Mouse (Mus musculus) hindbrain, postnatal 0 days (tissue): Measurements from ENCODE around the gene Cybrd1. TPM values are rescaled to one million over a fixed set of nuclear protein-coding genes. Genes with fewer than 3 reads are reported as not detected.

Experiments
- ATAC-seq: fragments of 200-750 bp; cut with Nextera tagmentation; 2 replicates; pipeline ENCODE4 v1.8.0; 2017; ENCODE audit warnings: mild to moderate bottlenecking, moderate TSS enrichment, moderate library complexity
- DNase-seq: peaks from one replicate; pipeline ENCODE4 v3.0.0-alpha.2; 2015; ENCODE audit warnings: low spot score
- H3K27ac ChIP-seq: fragments of 300-500 bp; sonication (generic); 2 replicates; pipeline ENCODE4 v1.5.1; 2014; ENCODE audit warnings: mild to moderate bottlenecking
- H3K27me3 ChIP-seq: fragments of 300-500 bp; sonication (generic); 2 replicates; pipeline ENCODE4 v1.6.1; 2014; ENCODE audit warnings: low read length, mixed read lengths; ENCODE audit not compliant: insufficient read depth
- H3K36me3 ChIP-seq: fragments of 300-500 bp; sonication (generic); 2 replicates; pipeline ENCODE4 v1.6.1; 2014; ENCODE audit warnings: low read length, mixed read lengths; ENCODE audit not compliant: insufficient read depth
- H3K4me1 ChIP-seq: fragments of 300-500 bp; sonication (generic); 2 replicates; pipeline ENCODE4 v1.6.1; 2014; ENCODE audit warnings: antibody characterized with exemption, low read length, mixed read lengths; ENCODE audit not compliant: insufficient read depth
- H3K4me2 ChIP-seq: fragments of 300-500 bp; sonication (generic); 2 replicates; pipeline ENCODE4 v1.6.1; 2014; ENCODE audit warnings: low read depth, mild to moderate bottlenecking, low read length, moderate library complexity, mixed read lengths
- H3K4me3 ChIP-seq: fragments of 300-500 bp; sonication (generic); 2 replicates; pipeline ENCODE4 v1.5.1; 2014; ENCODE audit warnings: low read length
- H3K9ac ChIP-seq: fragments of 300-500 bp; sonication (generic); replicated peaks from 2 replicates; pipeline ENCODE4 v1.6.1; 2014; ENCODE audit warnings: mild to moderate bottlenecking, low read length, moderate library complexity, mixed read lengths
- H3K9me3 ChIP-seq: fragments of 300-500 bp; sonication (generic); 2 replicates; pipeline ENCODE4 v1.6.1; 2016; ENCODE audit warnings: low read length, mixed read lengths
- CTCF ChIP-seq: IDR thresholded peaks from 2 replicates; pipeline ENCODE4 v1.5.1; 2016; ENCODE audit warnings: antibody characterized with exemption, control low read depth, low read depth
- WGBS: fragments of 180-500 bp; shearing (Covaris S2); extraction: QIAGEN DNeasy Blood & Tissue Kit; methylation state at CpG from one replicate; pipeline ENCODE4 v1.1.7; 2014; 5-methylcytosine and 5-hydroxymethylcytosine counted together
- polyA plus RNA-seq: library from polyadenylated mRNA; unstranded; fragments of >200 nt; fragmentation: Nextera tagmentation; extraction: Ambion mirVana; gene quantifications from 2 replicates; pipeline ENCODE4 v1.2.1, GENCODE M21; 2015
- total RNA-seq: library from RNA; depleted of rRNA; stranded (reverse); fragments of >200 nt; gene quantifications from 2 replicates; pipeline ENCODE4 v1.2.3, GENCODE M21; 2014

The Cybrd1 gene
- total and polyA plus RNA-seq, 2 experiments from 2014 or later = 4.5 to 11.3 TPM

DNA sequence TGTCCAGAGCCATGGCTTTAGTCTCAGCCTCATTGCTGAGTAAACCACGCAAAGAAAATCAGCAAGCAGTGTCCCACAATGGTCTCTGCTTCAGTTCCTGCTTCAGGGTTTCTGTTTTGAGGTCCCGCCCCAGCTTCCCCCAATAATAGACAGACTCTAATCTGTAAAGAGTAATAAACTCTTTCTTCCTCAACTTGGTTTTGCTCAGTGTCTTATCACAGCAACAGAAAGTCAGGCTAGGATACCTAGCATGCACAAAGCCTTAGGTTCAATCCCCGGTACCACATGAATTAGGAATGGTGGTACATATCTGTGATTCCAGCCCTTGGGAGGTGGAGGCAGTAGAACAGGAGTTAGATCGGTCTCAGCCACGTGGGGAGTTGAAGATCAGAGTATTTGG lies 17.1 kb downstream of the Cybrd1 start:
- H3K4me2 ChIP-seq = no peak overlapping the region
- ATAC-seq = no peak
- H3K27ac ChIP-seq = no peak overlapping the region
- DNase-seq = no peak
- WGBS = 84% methylated on average over 5 of the region's 5 CpGs
- H3K9me3 ChIP-seq = no peaks in the 10 kb centered on the region
- H3K4me1 ChIP-seq = no peaks in the 10 kb centered on the region
- H3K9ac ChIP-seq = no peak overlapping the region
- H3K4me3 ChIP-seq = no peak overlapping the region
- no peaks in the 10 kb centered on the region for H3K36me3 ChIP-seq
- no peak for TF ChIP-seq CTCF
- no peaks in the 10 kb centered on the region for H3K27me3 ChIP-seq

DNA sequence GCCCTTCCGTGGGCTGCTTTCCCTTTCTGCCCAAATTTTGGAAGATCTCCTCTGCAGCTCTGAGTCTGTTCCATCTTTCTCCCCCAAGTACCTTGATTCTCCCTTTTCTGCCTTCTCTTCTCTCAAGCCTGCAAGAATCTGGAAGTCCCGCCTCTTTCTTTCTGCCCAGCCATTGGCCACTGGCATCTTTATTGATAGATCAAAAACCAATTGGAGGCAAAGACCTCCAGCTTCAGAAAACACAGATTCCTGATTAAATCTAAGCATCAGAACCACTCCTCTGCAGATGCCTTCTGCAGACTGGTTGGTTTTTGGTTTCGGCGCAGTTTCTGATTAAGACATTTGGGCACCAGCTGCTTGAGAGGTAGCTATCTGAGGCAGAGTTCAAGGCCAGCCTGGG lies 22.9 kb downstream of the Cybrd1 start:
- no peak overlapping the region for H3K9ac ChIP-seq
- H3K4me1 ChIP-seq = no peaks in the 10 kb centered on the region
- no peak overlapping the region for H3K4me3 ChIP-seq
- H3K27me3 ChIP-seq = no peaks in the 10 kb centered on the region
- no peak overlapping the region for H3K27ac ChIP-seq
- ATAC-seq (no peak), DNase-seq (no peak)
- H3K36me3 ChIP-seq = no peaks in the 10 kb centered on the region
- WGBS = 61% methylated on average over 4 of the region's 4 CpGs
- TF ChIP-seq CTCF = no peak
- H3K4me2 ChIP-seq = no peak overlapping the region
- H3K9me3 ChIP-seq = no peaks in the 10 kb centered on the region

DNA sequence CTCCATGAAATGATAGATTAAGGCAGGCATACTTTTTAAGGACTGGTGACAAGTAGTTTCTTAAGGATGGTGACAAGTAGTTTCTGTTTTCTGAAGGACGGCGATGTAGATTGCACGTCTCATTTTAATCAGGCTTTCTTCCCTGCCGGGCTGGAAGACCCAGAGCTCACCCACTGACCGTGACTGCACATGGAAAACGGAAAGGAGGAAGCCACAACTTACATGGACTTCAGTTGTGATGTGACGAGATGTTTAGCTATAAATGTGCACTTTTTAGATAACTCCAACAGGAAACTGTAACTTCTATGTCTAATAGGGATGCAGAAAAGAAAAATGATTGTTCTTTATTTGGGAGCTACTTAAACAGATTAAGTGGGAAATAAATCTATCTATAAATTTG lies 24.7 kb downstream of the Cybrd1 start:
- no peak for ATAC-seq
- 68% methylated on average over 7 of the region's 7 CpGs for WGBS
- no peak overlapping the region for H3K4me3 ChIP-seq
- H3K27me3 ChIP-seq = no peaks in the 10 kb centered on the region
- TF ChIP-seq CTCF = no peak
- no peak for DNase-seq
- no peak overlapping the region for H3K4me2 ChIP-seq
- no peaks in the 10 kb centered on the region for H3K4me1 ChIP-seq
- no peaks in the 10 kb centered on the region for H3K9me3 ChIP-seq
- H3K36me3 ChIP-seq = no peaks in the 10 kb centered on the region
- no peak overlapping the region for H3K27ac ChIP-seq
- H3K9ac ChIP-seq = no peak overlapping the region

DNA sequence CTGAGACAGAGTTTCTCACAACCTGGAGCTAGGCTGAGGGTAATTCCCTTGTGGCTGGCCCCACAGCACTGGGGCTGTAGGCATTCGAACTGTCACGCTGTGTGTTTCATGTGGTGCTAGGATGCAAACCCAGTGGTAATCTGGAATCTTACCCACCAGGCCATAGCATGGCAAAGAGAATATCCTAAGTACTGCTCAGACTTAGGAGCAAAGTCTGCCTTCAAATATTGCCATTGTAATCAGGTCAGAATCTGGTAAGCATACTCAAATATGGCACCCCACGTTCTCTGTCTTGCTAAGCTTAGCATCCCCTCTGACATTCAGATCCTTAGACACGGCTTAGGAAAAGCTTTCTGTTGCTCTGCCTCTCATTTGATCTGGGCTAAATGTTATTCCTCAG lies 28.1 kb downstream of the Cybrd1 start:
- H3K4me1 ChIP-seq = no peaks in the 10 kb centered on the region
- no peak for TF ChIP-seq CTCF
- 84% methylated on average over 4 of the region's 4 CpGs for WGBS
- H3K9ac ChIP-seq = no peak overlapping the region
- H3K27ac ChIP-seq = no peak overlapping the region
- no peaks in the 10 kb centered on the region for H3K36me3 ChIP-seq
- H3K4me2 ChIP-seq = no peak overlapping the region
- H3K4me3 ChIP-seq = no peak overlapping the region
- no peaks in the 10 kb centered on the region for H3K9me3 ChIP-seq
- DNase-seq (no peak), ATAC-seq (no peak)
- H3K27me3 ChIP-seq = no peaks in the 10 kb centered on the region

DNA sequence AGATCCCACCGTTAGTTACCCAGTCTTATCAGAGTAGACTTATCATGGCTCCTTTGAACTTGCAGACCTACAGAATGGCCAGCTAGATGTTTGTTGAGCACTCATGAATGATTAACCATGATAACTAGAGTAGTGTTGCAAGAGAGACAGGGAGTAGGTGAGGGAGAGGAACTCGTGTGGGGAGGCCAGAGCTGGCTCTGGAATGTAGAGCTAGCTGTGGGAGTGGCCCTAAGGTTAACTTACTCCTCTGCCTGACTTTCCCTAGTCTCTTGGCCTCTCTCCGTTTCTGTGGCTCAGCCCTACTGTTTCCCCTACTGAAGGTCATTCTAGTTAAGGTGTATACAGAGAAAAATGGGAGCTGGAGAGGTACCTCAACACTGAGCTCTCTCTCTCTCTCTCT lies 28.5 kb downstream of the Cybrd1 start:
- Histone ChIP-seq H3K27me3 (no peaks in the 10 kb centered on the region), H3K36me3 (no peaks in the 10 kb centered on the region), H3K27ac (no peak overlapping the region), H3K4me2 (no peak overlapping the region), H3K4me3 (no peak overlapping the region), H3K4me1 (no peaks in the 10 kb centered on the region), H3K9ac (no peak overlapping the region), H3K9me3 (no peaks in the 10 kb centered on the region)
- ATAC-seq (no peak), DNase-seq (no peak)
- WGBS = 60% methylated on average over 3 of the region's 3 CpGs
- TF ChIP-seq CTCF = no peak

DNA sequence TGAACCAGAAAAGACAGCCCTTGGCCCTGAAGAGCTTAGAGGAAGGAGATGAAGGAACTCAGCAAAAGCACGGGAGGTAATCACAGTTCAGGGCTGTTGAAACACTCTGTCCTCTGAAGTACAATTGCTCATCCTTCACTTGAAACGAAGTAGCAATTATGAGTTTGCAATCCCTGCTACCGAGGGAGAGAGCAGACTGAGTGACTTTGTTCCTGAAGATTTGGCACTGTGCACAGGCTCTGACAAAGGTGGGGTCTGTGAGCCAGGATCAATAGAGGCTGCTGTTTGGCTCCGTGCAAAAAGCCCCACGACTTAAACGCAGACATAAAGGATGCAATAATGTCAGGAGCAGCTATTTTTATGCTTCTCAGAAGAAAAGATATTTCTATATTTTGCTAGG lies 30.1 kb downstream of the Cybrd1 start:
- Histone ChIP-seq H3K4me1 (no peaks in the 10 kb centered on the region), H3K27ac (no peak overlapping the region), H3K4me3 (no peak overlapping the region), H3K27me3 (no peaks in the 10 kb centered on the region), H3K4me2 (no peak overlapping the region), H3K9ac (0 out of 2 replicates have a peak overlapping the region, but pooled peaks have one; percentile 24), H3K36me3 (no peaks in the 10 kb centered on the region), H3K9me3 (0 out of 2 replicates have a peak, but pooled peaks cover 4% of the 10 kb centered on the region)
- ATAC-seq = 0 out of 2 replicates have a peak, but pooled peaks have one; percentile 29
- no peak for TF ChIP-seq CTCF
- peak; percentile 22 for DNase-seq
- WGBS = 39% methylated on average over 6 of the region's 6 CpGs

DNA sequence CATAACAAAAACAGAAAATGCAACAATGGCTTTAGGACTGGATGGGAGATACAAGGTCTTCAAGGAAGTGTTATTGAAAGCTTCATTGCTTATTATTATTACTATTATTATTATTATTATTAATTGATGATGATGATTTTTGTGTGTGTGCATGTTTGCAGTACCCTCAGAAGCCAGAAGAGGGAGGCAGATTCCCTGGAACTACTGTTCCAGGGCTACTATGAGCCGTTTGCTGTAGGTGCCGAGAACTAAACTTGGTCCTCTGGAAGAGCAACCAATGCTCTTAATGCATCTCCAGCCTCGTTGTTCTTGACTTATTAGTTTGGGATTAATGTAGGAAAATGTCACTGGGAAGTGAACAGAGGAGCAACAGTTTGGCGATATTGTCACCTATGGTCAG lies 34.4 kb downstream of the Cybrd1 start:
- Histone ChIP-seq H3K4me1 (no peaks in the 10 kb centered on the region), H3K36me3 (no peaks in the 10 kb centered on the region), H3K9ac (no peak overlapping the region), H3K4me2 (no peak overlapping the region), H3K9me3 (0 out of 2 replicates have a peak, but pooled peaks cover 4% of the 10 kb centered on the region), H3K27ac (no peak overlapping the region), H3K4me3 (no peak overlapping the region), H3K27me3 (no peaks in the 10 kb centered on the region)
- ATAC-seq (no peak), DNase-seq (no peak)
- 89% methylated on average over 4 of the region's 4 CpGs for WGBS
- no peak for TF ChIP-seq CTCF
